Mouse (Mus musculus): ENCODE data around the gene Dpyd. TPM values are rescaled to one million over a fixed set of nuclear protein-coding genes. Genes with fewer than 3 reads are reported as not detected.

Gene Dpyd
- polyA plus RNA-seq (2014; fragmentation: Nextera tagmentation; extraction: Ambion mirVana), result 3.3 and 3.6 TPM in 2 replicates

GRCm38 (mm10) chr3:118561554-118562310, at the start of gene Dpyd:
TSS of gene Dpyd (plus strand) at chr3:118562129.
- Histone ChIP-seq H3K27me3 (ENCODE audit: control insufficient read depth, insufficient read depth, low read length) (no peaks in the 10 kb centered on the region), H3K4me2 (replicated peaks; ENCODE audit: low read depth, low read length) (peak within 1 kb of the TSS; percentile 85), H3K27ac (ENCODE audit: low read depth, low read length) (no peak within 1 kb of the TSS), H3K9ac (ENCODE audit: low read depth, low read length) (peak within 1 kb of the TSS; percentile 59), H3K4me1 (ENCODE audit: control insufficient read depth, insufficient read depth, low read length) (no peaks in the 10 kb centered on the region), H3K9me3 (ENCODE audit: control insufficient read depth, low read length) (no peaks in the 10 kb centered on the region), H3K36me3 (ENCODE audit: control insufficient read depth, insufficient read depth, low read length) (no peaks in the 10 kb centered on the region), H3K4me3 (ENCODE audit: low read length) (peak within 1 kb of the TSS; percentile 66)
- ATAC-seq (ENCODE audit: low FRiP score, low TSS enrichment), result peak; percentile 100
- WGBS, result 6% methylated on average over 19 of the region's 19 CpGs

- H3K27me3 ChIP-seq (ENCODE audit: control insufficient read depth, insufficient read depth, low read length), result no peaks in the 10 kb centered on the region
- no peaks in the 10 kb centered on the region for H3K36me3 ChIP-seq (ENCODE audit: control insufficient read depth, insufficient read depth, low read length)
- no peak overlapping the region for H3K4me3 ChIP-seq (ENCODE audit: low read length)
- ATAC-seq (ENCODE audit: low FRiP score, low TSS enrichment), result no peak
- no peaks in the 10 kb centered on the region for H3K4me1 ChIP-seq (ENCODE audit: control insufficient read depth, insufficient read depth, low read length)
- H3K9ac ChIP-seq (ENCODE audit: low read depth, low read length), result no peak overlapping the region
- no peak overlapping the region for H3K27ac ChIP-seq (ENCODE audit: low read depth, low read length)
- no peak overlapping the region for H3K4me2 ChIP-seq (replicated peaks; ENCODE audit: low read depth, low read length)
- 48% methylated on average over 2 of the region's 2 CpGs for WGBS
- no peaks in the 10 kb centered on the region for H3K9me3 ChIP-seq (ENCODE audit: control insufficient read depth, low read length)
Observed at GRCm38 (mm10) chr3:118537676-118538075, 24.3 kb upstream of the Dpyd start.

GRCm38 (mm10) chr3:118541766-118542165, 20.2 kb upstream of the Dpyd start:
- no peaks in the 10 kb centered on the region for H3K27me3 ChIP-seq (ENCODE audit: control insufficient read depth, insufficient read depth, low read length)
- H3K27ac ChIP-seq (ENCODE audit: low read depth, low read length), result no peak overlapping the region
- no peaks in the 10 kb centered on the region for H3K9me3 ChIP-seq (ENCODE audit: control insufficient read depth, low read length)
- H3K4me2 ChIP-seq (replicated peaks; ENCODE audit: low read depth, low read length), result no peak overlapping the region
- H3K36me3 ChIP-seq (ENCODE audit: control insufficient read depth, insufficient read depth, low read length), result no peaks in the 10 kb centered on the region
- H3K4me1 ChIP-seq (ENCODE audit: control insufficient read depth, insufficient read depth, low read length), result no peaks in the 10 kb centered on the region
- no peak overlapping the region for H3K4me3 ChIP-seq (ENCODE audit: low read length)
- H3K9ac ChIP-seq (ENCODE audit: low read depth, low read length), result no peak overlapping the region
- 61% methylated on average over 6 of the region's 6 CpGs for WGBS
- ATAC-seq (ENCODE audit: low FRiP score, low TSS enrichment), result no peak

DNA sequence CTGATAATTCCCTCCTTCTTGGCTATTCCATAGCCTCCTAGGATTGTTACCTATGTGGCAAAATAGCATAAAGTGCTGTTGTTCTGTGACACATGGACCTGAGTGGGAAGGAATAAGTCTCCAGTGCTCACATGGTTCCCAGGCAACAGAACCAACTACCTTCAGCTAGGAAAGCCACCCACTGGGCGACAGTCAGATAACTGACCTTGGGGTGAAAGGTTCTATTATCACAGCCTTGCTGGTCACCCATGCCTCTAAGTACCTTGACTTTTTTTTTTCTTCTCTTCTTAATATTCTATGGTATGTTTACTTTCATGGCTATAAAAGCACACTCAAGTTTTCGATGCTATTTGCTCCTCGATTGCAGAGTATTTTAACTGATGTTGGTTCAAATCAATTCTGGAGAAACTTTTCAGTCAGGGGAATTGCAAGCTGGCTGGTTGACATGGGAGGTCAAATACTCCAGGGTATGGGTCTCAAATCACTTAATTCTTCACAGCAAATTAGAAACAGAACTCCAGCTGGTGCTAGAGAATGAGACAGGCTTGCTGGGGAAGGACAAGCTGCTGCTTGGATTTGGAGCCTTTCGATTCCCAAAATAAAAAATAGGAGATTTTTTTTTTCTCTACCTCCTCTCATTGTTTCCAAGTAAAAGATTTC, 14.2 kb upstream of the Dpyd start:
- no peaks in the 10 kb centered on the region for H3K27me3 ChIP-seq (ENCODE audit: control insufficient read depth, insufficient read depth, low read length)
- H3K4me3 ChIP-seq (ENCODE audit: low read length), result no peak overlapping the region
- no peak overlapping the region for H3K9ac ChIP-seq (ENCODE audit: low read depth, low read length)
- ATAC-seq (ENCODE audit: low FRiP score, low TSS enrichment), result no peak
- 48% methylated on average over 4 of the region's 4 CpGs for WGBS
- no peak overlapping the region for H3K4me2 ChIP-seq (replicated peaks; ENCODE audit: low read depth, low read length)
- no peaks in the 10 kb centered on the region for H3K36me3 ChIP-seq (ENCODE audit: control insufficient read depth, insufficient read depth, low read length)
- H3K27ac ChIP-seq (ENCODE audit: low read depth, low read length), result no peak overlapping the region
- no peaks in the 10 kb centered on the region for H3K9me3 ChIP-seq (ENCODE audit: control insufficient read depth, low read length)
- no peaks in the 10 kb centered on the region for H3K4me1 ChIP-seq (ENCODE audit: control insufficient read depth, insufficient read depth, low read length)

- no peak overlapping the region for H3K9ac ChIP-seq (ENCODE audit: low read depth, low read length)
- H3K4me1 ChIP-seq (ENCODE audit: control insufficient read depth, insufficient read depth, low read length), result no peaks in the 10 kb centered on the region
- H3K4me3 ChIP-seq (ENCODE audit: low read length), result no peak overlapping the region
- no peak overlapping the region for H3K4me2 ChIP-seq (replicated peaks; ENCODE audit: low read depth, low read length)
- no peak for ATAC-seq (ENCODE audit: low FRiP score, low TSS enrichment)
- H3K27me3 ChIP-seq (ENCODE audit: control insufficient read depth, insufficient read depth, low read length), result no peaks in the 10 kb centered on the region
- H3K36me3 ChIP-seq (ENCODE audit: control insufficient read depth, insufficient read depth, low read length), result no peaks in the 10 kb centered on the region
- WGBS, result 70% methylated on average over 1 of the region's 1 CpGs
- H3K9me3 ChIP-seq (ENCODE audit: control insufficient read depth, low read length), result no peaks in the 10 kb centered on the region
- no peak overlapping the region for H3K27ac ChIP-seq (ENCODE audit: low read depth, low read length)
Observed at GRCm38 (mm10) chr3:118557605-118558004, 4.3 kb upstream of the Dpyd start.

- H3K27ac ChIP-seq (ENCODE audit: low read depth, low read length), result no peak overlapping the region
- no peaks in the 10 kb centered on the region for H3K36me3 ChIP-seq (ENCODE audit: control insufficient read depth, insufficient read depth, low read length)
- no peaks in the 10 kb centered on the region for H3K27me3 ChIP-seq (ENCODE audit: control insufficient read depth, insufficient read depth, low read length)
- H3K9me3 ChIP-seq (ENCODE audit: control insufficient read depth, low read length), result no peaks in the 10 kb centered on the region
- WGBS, result 44% methylated on average over 2 of the region's 2 CpGs
- no peak overlapping the region for H3K4me2 ChIP-seq (replicated peaks; ENCODE audit: low read depth, low read length)
- no peaks in the 10 kb centered on the region for H3K4me1 ChIP-seq (ENCODE audit: control insufficient read depth, insufficient read depth, low read length)
- H3K4me3 ChIP-seq (ENCODE audit: low read length), result no peak overlapping the region
- H3K9ac ChIP-seq (ENCODE audit: low read depth, low read length), result no peak overlapping the region
- no peak for ATAC-seq (ENCODE audit: low FRiP score, low TSS enrichment)
Observed at GRCm38 (mm10) chr3:118559936-118560335, 2.0 kb upstream of the Dpyd start.

- peak overlapping the region; percentile 66 for H3K4me3 ChIP-seq (ENCODE audit: low read length)
- no peaks in the 10 kb centered on the region for H3K27me3 ChIP-seq (ENCODE audit: control insufficient read depth, insufficient read depth, low read length)
- no peak overlapping the region for H3K27ac ChIP-seq (ENCODE audit: low read depth, low read length)
- no peaks in the 10 kb centered on the region for H3K9me3 ChIP-seq (ENCODE audit: control insufficient read depth, low read length)
- H3K4me1 ChIP-seq (ENCODE audit: control insufficient read depth, insufficient read depth, low read length), result no peaks in the 10 kb centered on the region
- under 1% methylated on average over 18 of the region's 18 CpGs for WGBS
- H3K4me2 ChIP-seq (replicated peaks; ENCODE audit: low read depth, low read length), result peak overlapping the region; percentile 85
- H3K9ac ChIP-seq (ENCODE audit: low read depth, low read length), result peak overlapping the region; percentile 59
- no peaks in the 10 kb centered on the region for H3K36me3 ChIP-seq (ENCODE audit: control insufficient read depth, insufficient read depth, low read length)
- ATAC-seq (ENCODE audit: low FRiP score, low TSS enrichment), result peak; percentile 90; the same call in 1 of the 2 replicates
Observed at GRCm38 (mm10) chr3:118562311-118562671, 362 bp downstream of the Dpyd start.

GRCm38 (mm10) chr3:118566779-118567178, 4.8 kb downstream of the Dpyd start:
- H3K4me2 ChIP-seq (replicated peaks; ENCODE audit: low read depth, low read length), result no peak overlapping the region
- H3K27ac ChIP-seq (ENCODE audit: low read depth, low read length), result no peak overlapping the region
- WGBS, result 66% methylated on average over 5 of the region's 5 CpGs
- no peak overlapping the region for H3K9ac ChIP-seq (ENCODE audit: low read depth, low read length)
- ATAC-seq (ENCODE audit: low FRiP score, low TSS enrichment), result no peak
- no peaks in the 10 kb centered on the region for H3K27me3 ChIP-seq (ENCODE audit: control insufficient read depth, insufficient read depth, low read length)
- no peak overlapping the region for H3K4me3 ChIP-seq (ENCODE audit: low read length)
- no peaks in the 10 kb centered on the region for H3K36me3 ChIP-seq (ENCODE audit: control insufficient read depth, insufficient read depth, low read length)
- no peaks in the 10 kb centered on the region for H3K9me3 ChIP-seq (ENCODE audit: control insufficient read depth, low read length)
- H3K4me1 ChIP-seq (ENCODE audit: control insufficient read depth, insufficient read depth, low read length), result no peaks in the 10 kb centered on the region

DNA sequence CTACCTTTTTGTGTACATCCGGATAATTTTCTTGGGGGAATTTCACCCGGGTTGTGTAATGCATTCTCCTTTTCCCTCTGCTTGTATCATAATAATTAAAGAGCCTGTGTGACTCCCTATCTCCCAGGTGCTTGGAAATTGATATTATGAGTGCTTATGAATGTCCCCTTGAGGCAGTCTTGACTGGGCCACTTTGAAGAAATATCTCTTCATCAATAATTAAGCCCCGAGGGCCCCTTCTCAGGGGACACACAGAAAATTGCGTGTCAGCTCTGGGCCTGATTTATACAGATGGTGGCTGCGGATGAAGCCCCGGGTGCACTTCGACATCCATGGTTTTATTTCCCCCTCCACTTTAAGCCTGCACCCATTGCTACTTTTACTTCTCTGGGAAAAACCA, 8.3 kb downstream of the Dpyd start:
- no peak for ATAC-seq (ENCODE audit: low FRiP score, low TSS enrichment)
- no peak overlapping the region for H3K4me3 ChIP-seq (ENCODE audit: low read length)
- WGBS, result 72% methylated on average over 7 of the region's 7 CpGs

More for the DNA sequence above, 8.3 kb downstream of the Dpyd start:
- Histone ChIP-seq H3K4me2 (replicated peaks; ENCODE audit: low read depth, low read length) (no peak overlapping the region), H3K4me1 (ENCODE audit: control insufficient read depth, insufficient read depth, low read length) (no peaks in the 10 kb centered on the region), H3K9ac (ENCODE audit: low read depth, low read length) (no peak overlapping the region), H3K27ac (ENCODE audit: low read depth, low read length) (no peak overlapping the region), H3K36me3 (ENCODE audit: control insufficient read depth, insufficient read depth, low read length) (no peaks in the 10 kb centered on the region), H3K9me3 (ENCODE audit: control insufficient read depth, low read length) (no peaks in the 10 kb centered on the region), H3K27me3 (ENCODE audit: control insufficient read depth, insufficient read depth, low read length) (no peaks in the 10 kb centered on the region)
